Mouse (Mus musculus) hindbrain, embryonic 12.5 days (tissue): ENCODE measurements at regions not wholly inside any gene's neighbourhood (a gene's known extent, or its start where the extent isn't known, plus 50 kb on each side); places are given as distances from the start of the nearest gene placed in this dataset.

Experiments
- ATAC-seq: fragments of 200-750 bp; cut with Nextera tagmentation; 2 replicates; pipeline ENCODE4 v1.8.0; 2017; ENCODE audit warnings: moderate TSS enrichment; ENCODE audit not compliant: low FRiP score
- H3K27ac ChIP-seq: fragments of 300-500 bp; sonication (generic); 2 replicates; pipeline ENCODE4 v1.5.1; 2016; ENCODE audit warnings: mild to moderate bottlenecking
- H3K27me3 ChIP-seq: fragments of 300-500 bp; sonication (generic); 2 replicates; pipeline ENCODE4 v1.6.1; 2016; ENCODE audit warnings: mild to moderate bottlenecking
- H3K36me3 ChIP-seq: fragments of 300-500 bp; sonication (generic); 2 replicates; pipeline ENCODE4 v1.6.1; 2016; ENCODE audit warnings: mild to moderate bottlenecking
- H3K4me1 ChIP-seq: fragments of 300-500 bp; sonication (generic); 2 replicates; pipeline ENCODE4 v1.6.1; 2016
- H3K4me2 ChIP-seq: fragments of 300-500 bp; sonication (generic); replicated peaks from 2 replicates; pipeline ENCODE4 v1.6.1; 2016; ENCODE audit warnings: mild to moderate bottlenecking
- H3K4me3 ChIP-seq: fragments of 300-500 bp; sonication (generic); 2 replicates; pipeline ENCODE4 v1.5.1; 2016; ENCODE audit warnings: mild to moderate bottlenecking
- H3K9ac ChIP-seq: fragments of 300-500 bp; sonication (generic); 2 replicates; pipeline ENCODE4 v1.6.1; 2016; ENCODE audit warnings: mild to moderate bottlenecking, moderate library complexity
- H3K9me3 ChIP-seq: fragments of 300-500 bp; sonication (generic); replicated peaks from 2 replicates; pipeline ENCODE4 v1.6.1; 2016; ENCODE audit warnings: mild to moderate bottlenecking
- WGBS: fragments of 180-500 bp; shearing (Covaris S2); methylation state at CpG from one replicate; pipeline ENCODE4 v1.1.7; 2016; 5-methylcytosine and 5-hydroxymethylcytosine counted together

GRCm38 (mm10) chr13:39334874-39335273 lies 374.2 kb upstream of the Slc35b3 start:
- ATAC-seq = no peak
- no peak overlapping the region for H3K4me2 ChIP-seq
- no peaks in the 10 kb centered on the region for H3K27me3 ChIP-seq
- no peak overlapping the region for H3K9ac ChIP-seq
- WGBS = 70% methylated on average over 7 of the region's 7 CpGs
- no peaks in the 10 kb centered on the region for H3K4me1 ChIP-seq
- H3K27ac ChIP-seq = no peak overlapping the region
- no peak overlapping the region for H3K4me3 ChIP-seq
- no peaks in the 10 kb centered on the region for H3K9me3 ChIP-seq
- H3K36me3 ChIP-seq = no peaks in the 10 kb centered on the region

GRCm38 (mm10) chr13:39329794-39330193 lies 369.1 kb upstream of the Slc35b3 start:
- no peaks in the 10 kb centered on the region for H3K9me3 ChIP-seq
- H3K36me3 ChIP-seq = no peaks in the 10 kb centered on the region
- H3K4me3 ChIP-seq = no peak overlapping the region
- H3K27me3 ChIP-seq = no peaks in the 10 kb centered on the region
- no peak overlapping the region for H3K4me2 ChIP-seq
- no peak overlapping the region for H3K9ac ChIP-seq
- no peak overlapping the region for H3K27ac ChIP-seq
- H3K4me1 ChIP-seq = no peaks in the 10 kb centered on the region
- ATAC-seq = no peak
- WGBS = 87% methylated on average over 3 of the region's 3 CpGs

- WGBS = 70% methylated on average over 8 of the region's 8 CpGs
- Histone ChIP-seq H3K4me3 (no peak overlapping the region), H3K27ac (no peak overlapping the region), H3K27me3 (no peaks in the 10 kb centered on the region), H3K9ac (no peak overlapping the region), H3K36me3 (no peaks in the 10 kb centered on the region), H3K9me3 (no peaks in the 10 kb centered on the region), H3K4me2 (no peak overlapping the region), H3K4me1 (no peaks in the 10 kb centered on the region)
- ATAC-seq = no peak
These were observed 365.5 kb upstream of the Slc35b3 start for GRCm38 (mm10) chr13:39326176-39326575.

- Histone ChIP-seq H3K4me2 (no peak overlapping the region), H3K27me3 (no peaks in the 10 kb centered on the region), H3K4me1 (no peaks in the 10 kb centered on the region), H3K36me3 (no peaks in the 10 kb centered on the region), H3K9ac (no peak overlapping the region), H3K9me3 (no peaks in the 10 kb centered on the region), H3K4me3 (no peak overlapping the region), H3K27ac (no peak overlapping the region)
- 96% methylated on average over 3 of the region's 3 CpGs for WGBS
- no peak for ATAC-seq
These were observed 360.4 kb upstream of the Slc35b3 start for GRCm38 (mm10) chr13:39321111-39321510.

- no peak for ATAC-seq
- H3K36me3 ChIP-seq = no peaks in the 10 kb centered on the region
- no peak overlapping the region for H3K4me2 ChIP-seq
- no peaks in the 10 kb centered on the region for H3K9me3 ChIP-seq
- no peak overlapping the region for H3K27ac ChIP-seq
- no peaks in the 10 kb centered on the region for H3K4me1 ChIP-seq
- WGBS = 90% methylated on average over 5 of the region's 5 CpGs
- H3K27me3 ChIP-seq = no peaks in the 10 kb centered on the region
- no peak overlapping the region for H3K4me3 ChIP-seq
- H3K9ac ChIP-seq = no peak overlapping the region
These were observed 349.1 kb upstream of the Slc35b3 start for GRCm38 (mm10) chr13:39309758-39310157.

- Histone ChIP-seq H3K9me3 (no peaks in the 10 kb centered on the region), H3K27ac (no peak overlapping the region), H3K9ac (no peak overlapping the region), H3K4me1 (no peaks in the 10 kb centered on the region), H3K36me3 (no peaks in the 10 kb centered on the region), H3K27me3 (no peaks in the 10 kb centered on the region), H3K4me3 (no peak overlapping the region), H3K4me2 (no peak overlapping the region)
- WGBS = 93% methylated on average over 9 of the region's 9 CpGs
- ATAC-seq = no peak
These were observed 347.2 kb upstream of the Slc35b3 start for GRCm38 (mm10) chr13:39307845-39308244.

GRCm38 (mm10) chr13:39306851-39307250 lies 346.2 kb upstream of the Slc35b3 start:
- Histone ChIP-seq H3K9me3 (no peaks in the 10 kb centered on the region), H3K9ac (no peak overlapping the region), H3K4me3 (no peak overlapping the region), H3K36me3 (no peaks in the 10 kb centered on the region), H3K4me2 (no peak overlapping the region), H3K27me3 (no peaks in the 10 kb centered on the region), H3K27ac (no peak overlapping the region), H3K4me1 (no peaks in the 10 kb centered on the region)
- ATAC-seq = no peak
- 67% methylated on average over 3 of the region's 3 CpGs for WGBS

GRCm38 (mm10) chr13:39297129-39297528 lies 336.5 kb upstream of the Slc35b3 start:
- WGBS = 75% methylated on average over 6 of the region's 6 CpGs
- H3K9me3 ChIP-seq = no peaks in the 10 kb centered on the region
- H3K4me3 ChIP-seq = no peak overlapping the region
- no peak overlapping the region for H3K9ac ChIP-seq
- no peaks in the 10 kb centered on the region for H3K4me1 ChIP-seq
- H3K4me2 ChIP-seq = no peak overlapping the region
- H3K36me3 ChIP-seq = no peaks in the 10 kb centered on the region
- H3K27ac ChIP-seq = no peak overlapping the region
- peak; percentile 58 for ATAC-seq
- no peaks in the 10 kb centered on the region for H3K27me3 ChIP-seq

GRCm38 (mm10) chr13:39290216-39290960 lies 329.7 kb upstream of the Slc35b3 start:
- Histone ChIP-seq H3K27me3 (no peaks in the 10 kb centered on the region), H3K36me3 (no peaks in the 10 kb centered on the region), H3K4me2 (no peak overlapping the region), H3K9me3 (no peaks in the 10 kb centered on the region), H3K27ac (no peak overlapping the region), H3K4me1 (no peaks in the 10 kb centered on the region), H3K9ac (no peak overlapping the region), H3K4me3 (no peak overlapping the region)
- ATAC-seq = no peak
- 88% methylated on average over 5 of the region's 6 CpGs for WGBS

- no peak for ATAC-seq
- Histone ChIP-seq H3K9ac (no peak overlapping the region), H3K27ac (no peak overlapping the region), H3K9me3 (no peaks in the 10 kb centered on the region), H3K4me1 (no peaks in the 10 kb centered on the region), H3K4me2 (no peak overlapping the region), H3K27me3 (no peaks in the 10 kb centered on the region), H3K4me3 (no peak overlapping the region), H3K36me3 (no peaks in the 10 kb centered on the region)
- WGBS = 91% methylated on average over 2 of the region's 2 CpGs
These were observed 321.6 kb upstream of the Slc35b3 start for GRCm38 (mm10) chr13:39282272-39282671.

- Histone ChIP-seq H3K36me3 (no peaks in the 10 kb centered on the region), H3K9me3 (no peaks in the 10 kb centered on the region), H3K4me1 (no peaks in the 10 kb centered on the region), H3K27me3 (no peaks in the 10 kb centered on the region), H3K4me2 (no peak overlapping the region), H3K27ac (no peak overlapping the region), H3K4me3 (no peak overlapping the region), H3K9ac (no peak overlapping the region)
- WGBS = 86% methylated on average over 1 of the region's 1 CpGs
- no peak for ATAC-seq
These were observed 317.4 kb upstream of the Slc35b3 start for GRCm38 (mm10) chr13:39278101-39278500.

- Histone ChIP-seq H3K9me3 (no peaks in the 10 kb centered on the region), H3K4me3 (no peak overlapping the region), H3K27me3 (no peaks in the 10 kb centered on the region), H3K36me3 (no peaks in the 10 kb centered on the region), H3K9ac (no peak overlapping the region), H3K27ac (no peak overlapping the region), H3K4me1 (no peaks in the 10 kb centered on the region), H3K4me2 (no peak overlapping the region)
- no peak for ATAC-seq
- 54% methylated on average over 5 of the region's 5 CpGs for WGBS
These were observed 305.3 kb upstream of the Slc35b3 start for GRCm38 (mm10) chr13:39266024-39266423.

- Histone ChIP-seq H3K9ac (no peak overlapping the region), H3K36me3 (no peaks in the 10 kb centered on the region), H3K27ac (no peak overlapping the region), H3K9me3 (no peaks in the 10 kb centered on the region), H3K4me2 (no peak overlapping the region), H3K27me3 (no peaks in the 10 kb centered on the region), H3K4me1 (no peaks in the 10 kb centered on the region), H3K4me3 (no peak overlapping the region)
- no peak for ATAC-seq
- WGBS = 51% methylated on average over 3 of the region's 3 CpGs
These were observed 296.0 kb upstream of the Slc35b3 start for GRCm38 (mm10) chr13:39256708-39257107.
